Mouse (Mus musculus) thymus, adult 2 months (tissue): ENCODE measurements around the gene Gja10. TPM values are rescaled to one million over a fixed set of nuclear protein-coding genes. Genes with fewer than 3 reads are reported as not detected.

Experiments used
- DNase-seq: peaks from one replicate; pipeline ENCODE4 v3.0.0; 2021
- H3K27ac ChIP-seq: fragments of 200-500 bp; 2 replicates; pipeline ENCODE4 v1.5.1; 2012; ENCODE audit warnings: low read length, control low read depth; ENCODE audit not compliant: control insufficient read depth, insufficient read depth
- H3K27me3 ChIP-seq: fragments of 200-500 bp; 2 replicates; pipeline ENCODE4 v1.6.1; 2012; ENCODE audit warnings: mild to moderate bottlenecking, low read length, moderate library complexity, mixed read lengths; ENCODE audit not compliant: control insufficient read depth, insufficient read depth
- H3K36me3 ChIP-seq: fragments of 200-500 bp; 2 replicates; pipeline ENCODE4 v1.6.1; 2012; ENCODE audit warnings: mild to moderate bottlenecking, low read length, moderate library complexity; ENCODE audit not compliant: control insufficient read depth, insufficient read depth
- H3K4me1 ChIP-seq: fragments of 200-500 bp; replicated peaks from 2 replicates; pipeline ENCODE4 v1.6.1; 2012; ENCODE audit warnings: low read length; ENCODE audit not compliant: control insufficient read depth, insufficient read depth
- H3K4me3 ChIP-seq: fragments of 200-500 bp; 2 replicates; pipeline ENCODE4 v1.5.1; 2012; ENCODE audit warnings: mild to moderate bottlenecking, low read length, control low read depth, moderate library complexity; ENCODE audit not compliant: control insufficient read depth, insufficient read depth
- CTCF ChIP-seq: fragments of 200-500 bp; IDR thresholded peaks from 2 replicates; pipeline ENCODE4 v1.5.1; 2012; ENCODE audit warnings: mild to moderate bottlenecking, control low read depth, low read length, moderate library complexity, borderline replicate concordance; ENCODE audit not compliant: control insufficient read depth, poor library complexity, insufficient read depth; ENCODE audit errors: extremely low read depth
- POLR2A ChIP-seq: fragments of 200-500 bp; IDR thresholded peaks from 2 replicates; pipeline ENCODE4 v1.6.1; 2012; ENCODE audit warnings: mild to moderate bottlenecking, low read length, control low read depth, moderate library complexity; ENCODE audit not compliant: control insufficient read depth, poor library complexity, insufficient read depth; ENCODE audit errors: extremely low read depth
- WGBS: fragments of 180-500 bp; shearing (Covaris S2); methylation state at CpG from one replicate; pipeline ENCODE4 v1.1.7; 2018; 5-methylcytosine and 5-hydroxymethylcytosine counted together
- polyA plus RNA-seq: library from polyadenylated mRNA; depleted of rRNA; stranded (reverse); fragments of >200 nt; gene quantifications from 2 replicates; pipeline ENCODE4 v1.2.3, GENCODE M21; 2012

Gene Gja10
- polyA plus RNA-seq, 1 experiment = 0.12 TPM

GRCm38 (mm10) chr4:32586596-32586995 lies 16.0 kb downstream of the Gja10 start:
- H3K27ac ChIP-seq = no peak overlapping the region
- TF ChIP-seq CTCF (no peak), POLR2A (no peak)
- no peaks in the 10 kb centered on the region for H3K27me3 ChIP-seq
- no peaks in the 10 kb centered on the region for H3K36me3 ChIP-seq
- whole genome bisulfite sequencing = 6% methylated on average over 9 of the region's 9 CpGs
- peak; percentile 84 for DNase-seq
- H3K4me1 ChIP-seq = no peaks in the 10 kb centered on the region; the same call in 1 of the 2 replicates
- H3K4me3 ChIP-seq = no peak overlapping the region

GRCm38 (mm10) chr4:32584181-32584580 lies 18.4 kb downstream of the Gja10 start:
- TF ChIP-seq POLR2A = no peak
- no peak for TF ChIP-seq CTCF
- H3K4me1 ChIP-seq = no peaks in the 10 kb centered on the region; the same call in 1 of the 2 replicates
- no peaks in the 10 kb centered on the region for H3K36me3 ChIP-seq
- no peak overlapping the region for H3K27ac ChIP-seq
- H3K27me3 ChIP-seq = no peaks in the 10 kb centered on the region
- H3K4me3 ChIP-seq = no peak overlapping the region
- 94% methylated on average over 6 of the region's 6 CpGs for WGBS
- DNase-seq = no peak

DNA sequence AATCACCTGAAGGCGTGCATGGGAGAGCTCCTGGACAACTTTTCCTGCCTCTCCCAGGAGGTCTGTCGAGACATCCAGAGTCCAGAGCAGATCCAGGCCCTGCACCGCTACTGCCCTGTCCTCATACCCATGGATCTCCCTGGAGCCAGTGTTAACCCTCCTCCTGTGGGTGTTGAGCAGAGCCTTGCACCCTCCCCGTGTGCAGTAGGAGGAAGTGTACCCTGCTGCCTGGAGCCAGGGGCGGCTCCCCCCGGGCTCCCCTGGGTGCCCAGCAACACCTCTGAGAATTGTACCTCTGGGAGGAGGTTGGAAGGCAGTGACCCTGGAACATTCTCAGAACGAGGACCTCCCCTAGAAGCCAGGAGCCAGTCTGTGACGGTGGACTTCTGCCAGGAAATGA lies 22.7 kb downstream of the Gja10 start:
- Histone ChIP-seq H3K36me3 (no peaks in the 10 kb centered on the region), H3K27me3 (no peaks in the 10 kb centered on the region), H3K4me3 (no peak overlapping the region), H3K4me1 (no peaks in the 10 kb centered on the region), H3K27ac (no peak overlapping the region)
- WGBS = 56% methylated on average over 8 of the region's 8 CpGs
- no peak for DNase-seq
- TF ChIP-seq CTCF = no peak
- no peak for TF ChIP-seq POLR2A

- TF ChIP-seq CTCF (no peak), POLR2A (no peak)
- Histone ChIP-seq H3K27ac (no peak overlapping the region), H3K36me3 (no peaks in the 10 kb centered on the region), H3K27me3 (no peaks in the 10 kb centered on the region), H3K4me1 (peaks cover 3% of the 10 kb centered on the region), H3K4me3 (no peak overlapping the region)
- DNase-seq = no peak
- 7% methylated on average over 9 of the region's 9 CpGs for WGBS
These were observed 27.4 kb downstream of the Gja10 start for GRCm38 (mm10) chr4:32575165-32575564.

- H3K27ac ChIP-seq = no peak overlapping the region
- peaks cover 3% of the 10 kb centered on the region for H3K4me1 ChIP-seq
- DNase-seq = no peak
- H3K27me3 ChIP-seq = no peaks in the 10 kb centered on the region
- no peaks in the 10 kb centered on the region for H3K36me3 ChIP-seq
- TF ChIP-seq POLR2A = no peak
- TF ChIP-seq CTCF = no peak
- no peak overlapping the region for H3K4me3 ChIP-seq
- WGBS = 38% methylated on average over 1 of the region's 1 CpGs
These were observed 28.0 kb downstream of the Gja10 start for GRCm38 (mm10) chr4:32574604-32575003.

GRCm38 (mm10) chr4:32573586-32573985 lies 29.0 kb downstream of the Gja10 start:
- no peaks in the 10 kb centered on the region for H3K36me3 ChIP-seq
- H3K4me3 ChIP-seq = no peak overlapping the region
- peaks cover 3% of the 10 kb centered on the region for H3K4me1 ChIP-seq
- H3K27me3 ChIP-seq = no peaks in the 10 kb centered on the region
- DNase-seq = no peak
- H3K27ac ChIP-seq = no peak overlapping the region
- 83% methylated on average over 5 of the region's 5 CpGs for WGBS
- TF ChIP-seq POLR2A (no peak), CTCF (no peak)

GRCm38 (mm10) chr4:32572118-32572517 lies 30.4 kb downstream of the Gja10 start:
- 81% methylated on average over 1 of the region's 1 CpGs for WGBS
- H3K36me3 ChIP-seq = no peaks in the 10 kb centered on the region
- TF ChIP-seq CTCF (no peak), POLR2A (no peak)
- no peaks in the 10 kb centered on the region for H3K27me3 ChIP-seq
- H3K4me3 ChIP-seq = no peak overlapping the region
- peaks cover 3% of the 10 kb centered on the region for H3K4me1 ChIP-seq
- peak; percentile 47 for DNase-seq
- H3K27ac ChIP-seq = no peak overlapping the region
